Mouse (Mus musculus) G1E (cell line): ENCODE measurements at regions not wholly inside any gene's neighbourhood (a gene's known extent, or its start where the extent isn't known, plus 50 kb on each side); places are given as distances from the start of the nearest gene placed in this dataset.

Experiments used
- ATAC-seq: 2 replicates; pipeline ENCODE4 v1.8.0; 2016; ENCODE audit warnings: mild to moderate bottlenecking; ENCODE audit not compliant: insufficient number of reproducible peaks, poor library complexity, low FRiP score, severe bottlenecking; ENCODE audit errors: extremely low read depth
- DNase-seq: peaks from one replicate; pipeline ENCODE4 v3.0.0; 2012; ENCODE audit warnings: low spot score
- H3K27me3 ChIP-seq: 2 replicates; pipeline ENCODE4 v1.6.1; 2012; ENCODE audit warnings: mild to moderate bottlenecking, low read length, inconsistent platforms; ENCODE audit not compliant: insufficient read depth
- H3K36me3 ChIP-seq: replicated peaks from 2 replicates; pipeline ENCODE3; 2012; ENCODE audit warnings: mild to moderate bottlenecking, inconsistent platforms
- H3K4me1 ChIP-seq: 2 replicates; pipeline ENCODE4 v1.6.1; 2012; ENCODE audit warnings: low read depth, low read length, inconsistent platforms, mixed read lengths; ENCODE audit not compliant: insufficient read depth
- H3K4me3 ChIP-seq: 2 replicates; pipeline ENCODE4 v1.5.1; 2012; ENCODE audit warnings: low read depth, mild to moderate bottlenecking, inconsistent platforms, low read length, moderate library complexity, mixed read lengths
- H3K9me3 ChIP-seq: replicated peaks from 2 replicates; pipeline ENCODE4 v1.6.1; 2012; ENCODE audit warnings: inconsistent platforms
- CTCF ChIP-seq: IDR thresholded peaks from 2 replicates; pipeline ENCODE4 v1.5.1; 2012; ENCODE audit warnings: low read depth, low read length, inconsistent platforms, mixed read lengths
- GATA1 ChIP-seq: IDR thresholded peaks from 2 replicates; pipeline ENCODE4 v1.6.1; 2012; ENCODE audit warnings: borderline replicate concordance, low read length, inconsistent platforms, mixed read lengths
- GATA2 ChIP-seq: IDR thresholded peaks from 2 replicates; pipeline ENCODE4 v1.6.1; 2012; ENCODE audit warnings: low read depth, low read length, inconsistent platforms, borderline replicate concordance
- POLR2AphosphoS5 ChIP-seq: IDR thresholded peaks from 2 replicates; pipeline ENCODE4 v1.6.1; 2012; ENCODE audit warnings: low read depth, low read length, inconsistent platforms; ENCODE audit not compliant: insufficient replicate concordance
- TAL1 ChIP-seq: conservative IDR thresholded peaks from 2 replicates; pipeline ENCODE4 v1.6.1; 2012; ENCODE audit warnings: low read depth, low read length, inconsistent platforms, mixed read lengths

- no peak for ATAC-seq
- H3K9me3 ChIP-seq: peaks cover 68% of the 10 kb centered on the region
- no peak for TF ChIP-seq CTCF
- TF ChIP-seq GATA1: no peak
- TF ChIP-seq TAL1: no peak
- no peak for TF ChIP-seq POLR2AphosphoS5
- no peak for TF ChIP-seq GATA2
- no peaks in the 10 kb centered on the region for H3K4me1 ChIP-seq
- no peaks in the 10 kb centered on the region for H3K27me3 ChIP-seq
- no peak for DNase-seq
- H3K36me3 ChIP-seq: no peaks in the 10 kb centered on the region
- H3K4me3 ChIP-seq: no peak overlapping the region
Measured at GRCm38 (mm10) chr7:36060426-36060825, 257.6 kb upstream of the Zfp507 start.

- TF ChIP-seq TAL1 (no peak), GATA2 (no peak), POLR2AphosphoS5 (no peak), GATA1 (no peak), CTCF (no peak)
- H3K4me3 ChIP-seq: no peak overlapping the region
- no peaks in the 10 kb centered on the region for H3K4me1 ChIP-seq
- H3K36me3 ChIP-seq: no peaks in the 10 kb centered on the region
- H3K9me3 ChIP-seq: peaks cover 75% of the 10 kb centered on the region
- no peaks in the 10 kb centered on the region for H3K27me3 ChIP-seq
- no peak for DNase-seq
- ATAC-seq: no peak
Measured at GRCm38 (mm10) chr7:36046053-36046452, 243.2 kb upstream of the Zfp507 start.

DNA sequence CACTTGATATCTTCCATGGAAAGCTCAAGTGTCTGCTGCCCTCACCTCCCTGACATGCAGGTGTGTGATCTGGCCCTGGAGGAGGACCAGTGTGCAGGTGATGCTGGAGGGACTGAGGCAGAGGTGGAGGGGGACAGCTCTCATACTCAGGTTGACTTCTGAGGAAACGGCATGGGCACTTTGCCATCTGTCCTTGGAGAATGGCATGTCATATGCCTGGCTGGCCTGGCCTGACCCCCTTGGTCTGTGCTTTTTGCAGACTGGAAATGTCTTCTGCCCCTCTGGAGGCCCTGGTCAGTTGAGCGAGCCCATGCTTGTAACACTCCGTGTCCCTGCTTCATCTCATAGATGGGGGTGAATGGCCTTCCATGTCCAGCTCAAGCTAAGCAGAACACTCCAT is 229.1 kb upstream of the Zfp507 start:
- TF ChIP-seq GATA1 (no peak), TAL1 (no peak), CTCF (no peak), POLR2AphosphoS5 (no peak), GATA2 (no peak)
- H3K4me1 ChIP-seq: no peaks in the 10 kb centered on the region
- H3K27me3 ChIP-seq: no peaks in the 10 kb centered on the region
- ATAC-seq: no peak
- no peaks in the 10 kb centered on the region for H3K36me3 ChIP-seq
- no peak for DNase-seq
- H3K9me3 ChIP-seq: peaks cover 84% of the 10 kb centered on the region
- no peak overlapping the region for H3K4me3 ChIP-seq

DNA sequence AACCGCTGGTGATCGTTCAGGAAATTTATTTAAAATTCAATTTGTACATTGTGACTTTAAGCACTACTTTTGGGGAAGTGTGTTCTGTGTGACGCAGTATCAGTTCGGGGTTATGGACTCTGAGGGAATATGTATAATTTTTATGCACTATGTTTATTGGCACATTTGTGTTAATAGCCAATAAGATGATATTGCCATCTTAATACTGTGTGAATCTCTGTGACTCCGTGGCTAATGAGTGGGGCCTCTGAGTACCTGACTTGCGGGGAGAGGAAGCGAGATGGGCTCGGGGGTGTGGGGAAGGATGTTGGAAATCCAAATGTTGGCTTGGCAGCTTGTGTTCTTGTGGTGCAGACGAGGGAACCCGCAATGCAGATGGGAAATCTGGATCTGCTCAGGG is 220.2 kb upstream of the Zfp507 start:
- TF ChIP-seq CTCF: no peak
- TF ChIP-seq TAL1: no peak
- no peak for TF ChIP-seq GATA2
- TF ChIP-seq POLR2AphosphoS5: no peak
- no peak for TF ChIP-seq GATA1
- ATAC-seq (no peak), DNase-seq (no peak)
- Histone ChIP-seq H3K27me3 (no peaks in the 10 kb centered on the region), H3K4me3 (no peak overlapping the region), H3K4me1 (no peaks in the 10 kb centered on the region), H3K36me3 (no peaks in the 10 kb centered on the region), H3K9me3 (peaks cover 70% of the 10 kb centered on the region)

GRCm38 (mm10) chr7:36022489-36022888 is 219.7 kb upstream of the Zfp507 start:
- H3K4me1 ChIP-seq: no peaks in the 10 kb centered on the region
- ATAC-seq (no peak), DNase-seq (no peak)
- TF ChIP-seq CTCF (no peak), GATA1 (no peak), TAL1 (no peak), GATA2 (no peak), POLR2AphosphoS5 (no peak)
- no peaks in the 10 kb centered on the region for H3K27me3 ChIP-seq
- H3K9me3 ChIP-seq: peaks cover 68% of the 10 kb centered on the region
- no peaks in the 10 kb centered on the region for H3K36me3 ChIP-seq
- H3K4me3 ChIP-seq: no peak overlapping the region

GRCm38 (mm10) chr7:36016926-36017753 is 214.3 kb upstream of the Zfp507 start:
- H3K36me3 ChIP-seq: no peaks in the 10 kb centered on the region
- H3K9me3 ChIP-seq: peaks cover 55% of the 10 kb centered on the region
- no peak overlapping the region for H3K4me3 ChIP-seq
- TF ChIP-seq POLR2AphosphoS5 (no peak), GATA2 (no peak), CTCF (no peak), GATA1 (no peak), TAL1 (no peak)
- ATAC-seq (no peak), DNase-seq (no peak)
- H3K27me3 ChIP-seq: no peaks in the 10 kb centered on the region
- H3K4me1 ChIP-seq: no peaks in the 10 kb centered on the region

DNA sequence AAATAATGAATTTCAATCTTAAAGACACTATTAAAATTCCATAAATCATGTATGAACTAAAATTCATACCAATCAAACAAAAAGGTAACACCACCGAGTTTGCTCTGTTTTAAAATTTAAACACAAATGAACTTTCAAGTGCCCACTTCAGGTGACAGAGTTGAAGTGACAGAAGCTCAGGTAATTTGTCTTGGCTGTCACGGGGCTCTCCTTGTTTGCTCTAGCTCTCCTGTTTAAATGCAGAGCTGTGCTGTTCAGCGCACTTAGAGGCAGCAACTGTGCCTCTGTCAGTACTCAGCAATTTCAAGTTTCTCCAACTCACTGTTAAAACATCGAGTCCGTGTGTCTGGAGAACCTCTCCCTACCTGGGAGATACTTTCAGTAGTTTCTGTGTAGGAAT is 193.8 kb upstream of the Zfp507 start:
- ATAC-seq (no peak), DNase-seq (no peak)
- Histone ChIP-seq H3K36me3 (no peaks in the 10 kb centered on the region), H3K4me3 (no peak overlapping the region), H3K27me3 (no peaks in the 10 kb centered on the region), H3K9me3 (peaks cover 62% of the 10 kb centered on the region), H3K4me1 (no peaks in the 10 kb centered on the region)
- TF ChIP-seq TAL1 (no peak), GATA1 (no peak), POLR2AphosphoS5 (no peak), CTCF (no peak), GATA2 (no peak)
